7 mouse cellular contexts compared by ENCODE assay signal in genomic region chr15:90225058-90225575, GRCm38 (mm10). TPM values are rescaled to one million over a fixed set of nuclear protein-coding genes. Genes with fewer than 3 reads are reported as not detected.
A peak's percentile ranks its signal among the peaks of the same experiment; 100 is the strongest.
DNase-seq lines count a peak whose midpoint lies in the region; ATAC-seq and TF ChIP-seq lines count a peak whose summit lies in the region.

No protein-coding gene starts in this region.

- H3K27ac ChIP-seq in ES-E14 (ENCODE audit: insufficient read depth, low read depth, low read length, poor library complexity, severe bottlenecking), result no peak overlapping the region
- H3K27ac ChIP-seq in forebrain, embryonic 14.5 days (ENCODE audit: low read depth, low read length), result no peak overlapping the region

- WGBS in forebrain, embryonic 14.5 days, result 67% methylated on average over 4 of the region's 4 CpGs

- H3K4me1 ChIP-seq in ES-E14 (ENCODE audit: control insufficient read depth in 2 of 2, insufficient read depth in 2 of 2, low read length in 2 of 2, poor library complexity in 1 of 2), result no peaks in the 10 kb centered on the region
- peaks cover 8% of the 10 kb centered on the region for H3K4me1 ChIP-seq in forebrain, embryonic 14.5 days (ENCODE audit: control insufficient read depth, insufficient read depth, low read length)

- peak overlapping the region; percentile 32; the same call in 1 of the 2 replicates for H3K9ac ChIP-seq in ES-E14 (ENCODE audit: insufficient read depth, low read depth, low read length, poor library complexity, severe bottlenecking)
- H3K9ac ChIP-seq in forebrain, embryonic 14.5 days (ENCODE audit: low read length), result peak overlapping the region; percentile 95

- H3K36me3 ChIP-seq in ES-E14 (ENCODE audit: control insufficient read depth, insufficient read depth, low read length, poor library complexity, severe bottlenecking), result peaks cover 12% of the 10 kb centered on the region
- H3K36me3 ChIP-seq in forebrain, embryonic 14.5 days (ENCODE audit: control insufficient read depth, insufficient read depth, low read length), result peaks cover 35% of the 10 kb centered on the region

- no peaks in the 10 kb centered on the region for H3K9me3 ChIP-seq in ES-E14 (ENCODE audit: control insufficient read depth, insufficient read depth, low read depth, low read length)
- no peaks in the 10 kb centered on the region for H3K9me3 ChIP-seq in forebrain, embryonic 14.5 days (replicated peaks; ENCODE audit: control insufficient read depth, low read length)

- H3K4me3 ChIP-seq in ES-E14 (ENCODE audit: insufficient read depth in 1 of 2, low read depth in 1 of 2, low read length in 2 of 2, poor library complexity in 1 of 2, severe bottlenecking in 1 of 2), result peak overlapping the region; percentile 73 to 84
- peak overlapping the region; percentile 84 for H3K4me3 ChIP-seq in forebrain, embryonic 14.5 days (ENCODE audit: low read depth, low read length)

- peak; percentile 57 for DNase-seq in ES-E14 (ENCODE audit: low read depth, low spot score)
- peak; percentile 69 for DNase-seq in brain, adult 2 months (ENCODE audit: low read depth, low spot score)
- peak; percentile 50 for DNase-seq in forebrain, embryonic 14.5 days (ENCODE audit: low spot score)
- DNase-seq in kidney, adult 8-10 months, result peak; percentile 15 to 22
- DNase-seq in lung, postnatal 10 days, result peak; percentile 35
- peak; percentile 21 for DNase-seq in retina, postnatal 7 days (ENCODE audit: low read depth, low spot score)
- no peak for DNase-seq in gastrocnemius, adult 8-10 months (ENCODE audit: low spot score in 2 of 2)

- peak overlapping the region; percentile 60 for H3K4me2 ChIP-seq in forebrain, embryonic 14.5 days (ENCODE audit: low read length)

- H3K27me3 ChIP-seq in forebrain, embryonic 14.5 days (replicated peaks; ENCODE audit: control insufficient read depth, insufficient read depth, low read length), result no peaks in the 10 kb centered on the region

- in situ Hi-C loops in ES-E14 (cut with MboI; ENCODE audit: low sequenced_read_pairs in 2 of 2, unreplicated experiment in 2 of 2), result loop anchor here in 1 of 2 experiments (25.0 kb wide), 1 partner anchor 462 kb away; the partner anchor contains the start of gene Cpne8

- no peak for ATAC-seq in forebrain, embryonic 14.5 days

TF ChIP-seq in ES-E14, 5 proteins besides CTCF, POLR2A, EP300 and RAD21:
- peak; percentile 37; the same call in 1 of the 2 replicates for TF ChIP-seq ZC3H11A (IDR thresholded peaks at IDR 0.05; ENCODE audit: borderline replicate concordance, low read depth, low read length)
- no peak for TF ChIP-seq HCFC1 (IDR thresholded peaks at IDR 0.05; ENCODE audit: borderline replicate concordance, insufficient read depth, low read length)
- no peak for TF ChIP-seq ZNF384 (IDR thresholded peaks at IDR 0.05; ENCODE audit: low read depth, low read length)
- no peak for TF ChIP-seq CHD2 (IDR thresholded peaks at IDR 0.05; ENCODE audit: low read depth, low read length)
- TF ChIP-seq MAFK (IDR thresholded peaks at IDR 0.05; ENCODE audit: insufficient read depth, low read depth, low read length), result no peak

RNA-seq across cellular contexts. Expression of gene Alg10b, which starts 1.0 kb away (rescaled TPM):
- 30.9 and 40.3 TPM in 2 replicates for total RNA-seq in ES-E14 (2012; rRNA removed)
- 46.2 and 48.2 TPM in 2 replicates for polyA plus RNA-seq in forebrain, embryonic 14.5 days (2014; fragmentation: Nextera tagmentation; extraction: Ambion mirVana)
- total RNA-seq in gastrocnemius, adult 8-10 months (2022), result 10 to 100 TPM; 14.3 to 17.5 (median 17.0) TPM

Comparison
In these comparisons a context has a peak if more than half of its experiments do, and no peak if none do; other contexts are left out.
1. DNase-seq: peak in ES-E14 (single experiment), brain, adult 2 months (single experiment), forebrain, embryonic 14.5 days (single experiment), kidney, adult 8-10 months (2 of 2), lung, postnatal 10 days (single experiment) and retina, postnatal 7 days (single experiment); none in gastrocnemius, adult 8-10 months (0 of 2).